8 mouse cellular contexts compared by ENCODE assay signal in genomic region chr11:31828011-31828770, GRCm38 (mm10). TPM values are rescaled to one million over a fixed set of nuclear protein-coding genes. Genes with fewer than 3 reads are reported as not detected.
DNase-seq lines count a peak whose midpoint lies in the region; ATAC-seq and TF ChIP-seq lines count a peak whose summit lies in the region.
"Had no signal": no experiment of that assay in that cellular context is flagged by ENCODE, and none has a peak within 500 bp of the region (broad histone marks: within the 10 kb centered on the region; RNA-seq: fewer than 3 reads in every experiment).

No protein-coding gene starts in this region.

- peak; percentile 56 for DNase-seq in retina, adult 2 months (ENCODE audit: low read depth, low spot score)
- DNase-seq in retina, embryonic 14.5 days (ENCODE audit: low spot score) = no peak
- peak; percentile 69 for DNase-seq in gastrocnemius, postnatal 25 days
- no peak for DNase-seq in liver, embryonic 14.5 days (ENCODE audit: low read depth in 3 of 3, low spot score in 3 of 3)
- DNase-seq in left cerebral cortex, adult 11 months (ENCODE audit: low spot score) = no peak
- DNase-seq in cerebellum, postnatal 4 days (ENCODE audit: low spot score in 2 of 2) = no peak
- DNase-seq: right cerebral cortex, adult 18-20 months had no signal

- WGBS in liver, embryonic 14.5 days (ENCODE audit: insufficient replicate concordance) = 79% methylated on average over 4 of the region's 4 CpGs

- H3K4me1 ChIP-seq in liver, embryonic 14.5 days (replicated peaks; ENCODE audit: control insufficient read depth in 2 of 2, insufficient read depth in 2 of 2, low read length in 1 of 2) = peaks cover 73 to 81% of the 10 kb centered on the region in 2 experiments

- H3K9me3 ChIP-seq in liver, embryonic 14.5 days (ENCODE audit: control insufficient read depth, low read length) = no peaks in the 10 kb centered on the region

- no peak for TF ChIP-seq CTCF in liver, embryonic 14.5 days (IDR thresholded peaks at IDR 0.05; ENCODE audit: low read depth)

- no peaks in the 10 kb centered on the region for H3K36me3 ChIP-seq in liver, embryonic 14.5 days (replicated peaks; ENCODE audit: control insufficient read depth, insufficient read depth, low read depth)

- no peaks in the 10 kb centered on the region for H3K27me3 ChIP-seq in liver, embryonic 14.5 days (ENCODE audit: control insufficient read depth, insufficient read depth, low read length)

- H3K9ac ChIP-seq in liver, embryonic 14.5 days (replicated peaks) = peak overlapping the region; percentile 28; the same call in 1 of the 2 replicates

- peak overlapping the region; percentile 16 for H3K27ac ChIP-seq in liver, embryonic 14.5 days

- no peak overlapping the region for H3K4me3 ChIP-seq in liver, embryonic 14.5 days (ENCODE audit: insufficient read depth in 1 of 2, low read depth in 2 of 2, low read length in 2 of 2)

- H3K4me2 ChIP-seq in liver, embryonic 14.5 days (ENCODE audit: low read depth) = no peak overlapping the region

- TF ChIP-seq EP300 in liver, embryonic 14.5 days (IDR thresholded peaks at IDR 0.05; ENCODE audit: low read depth) = no peak

- no peak for ATAC-seq in liver, embryonic 14.5 days (ENCODE audit: insufficient read depth)
- ATAC-seq in granulocyte monocyte progenitor cell, adult 5-6 weeks (replicated peaks; ENCODE audit: poor library complexity, severe bottlenecking) = no peak

RNA-seq across cellular contexts. Expression of gene Cpeb4, which starts 43.8 kb away (rescaled TPM):
- total RNA-seq in gastrocnemius, postnatal 25 days (2021) = 10 to 100 TPM; 65.3 to 91.5 TPM
- 21.5 and 25.1 TPM in 2 replicates for polyA plus RNA-seq in liver, embryonic 14.5 days (2012; rRNA removed)
- polyA plus RNA-seq in liver, embryonic 14.5 days (2014; fragmentation: Nextera tagmentation; extraction: Ambion mirVana) = 28.7 and 29.4 TPM in 2 replicates
- 4.3 and 9.2 TPM in 2 replicates for total RNA-seq in granulocyte monocyte progenitor cell, adult 5-6 weeks (2014; fragmentation: Nextera tagmentation)
- 6.7 and 7.6 TPM in 2 replicates for total RNA-seq in granulocyte monocyte progenitor cell, adult 5-6 weeks (2017)

Comparison
In these comparisons a context has a peak if more than half of its experiments do, and no peak if none do; other contexts are left out.
1. DNase-seq: peak in retina, adult 2 months (single experiment) and gastrocnemius, postnatal 25 days (single experiment); none in retina, embryonic 14.5 days (single experiment), liver, embryonic 14.5 days (0 of 3), left cerebral cortex, adult 11 months (single experiment) and cerebellum, postnatal 4 days (0 of 2).
2. RNA of gene Cpeb4, which starts 43.8 kb away (total RNA-seq): 65.3 to 91.5 TPM in gastrocnemius, postnatal 25 days; 4.3 to 9.2 TPM in granulocyte monocyte progenitor cell, adult 5-6 weeks; every median in the first group is over 4 times any median in the second.